Comparison of ENCODE assay signal across 16 mouse cellular contexts in genomic region chr12:55432284-55432919, GRCm38 (mm10).
"Had no signal": no experiment of that assay in that cellular context is flagged by ENCODE, and none has a peak within 500 bp of the region (broad histone marks: within the 10 kb centered on the region; RNA-seq: fewer than 3 reads in every experiment).

No protein-coding gene starts in this region.

- H3K4me2 ChIP-seq: kidney, embryonic 15.5 days; limb, embryonic 12.5 days; neural tube, embryonic 12.5 days; stomach, embryonic 15.5 days had no signal

- H3K9me3 ChIP-seq: kidney, embryonic 15.5 days; midbrain, embryonic 10.5 days; neural tube, embryonic 12.5 days; stomach, embryonic 15.5 days had no signal

- DNase-seq: kidney, adult 2 months; kidney, postnatal 14 days; lung, adult 18-20 months; midbrain, embryonic 14.5 days; retina, postnatal 1 day; right cerebral cortex, postnatal 4 days; spleen, adult 18-20 months; thymus, postnatal 36 days had no signal

- H3K27ac ChIP-seq: kidney, embryonic 15.5 days; left cerebral cortex, adult 2 months; limb, embryonic 12.5 days; liver, embryonic 14.5 days; midbrain, embryonic 10.5 days; neural tube, embryonic 12.5 days; stomach, embryonic 15.5 days had no signal

- H3K4me3 ChIP-seq: kidney, embryonic 15.5 days; left cerebral cortex, adult 2 months; limb, embryonic 12.5 days; midbrain, embryonic 10.5 days; myocyte; neural tube, embryonic 12.5 days; stomach, embryonic 15.5 days had no signal

- H3K27me3 ChIP-seq: kidney, embryonic 15.5 days; limb, embryonic 12.5 days; neural tube, embryonic 12.5 days; stomach, embryonic 15.5 days had no signal

- H3K4me1 ChIP-seq: neural tube, embryonic 12.5 days had no signal

- H3K9ac ChIP-seq: kidney, embryonic 15.5 days; limb, embryonic 12.5 days; liver, embryonic 14.5 days; neural tube, embryonic 12.5 days; stomach, embryonic 15.5 days had no signal

- H3K36me3 ChIP-seq: kidney, embryonic 15.5 days; limb, embryonic 12.5 days; midbrain, embryonic 10.5 days; neural tube, embryonic 12.5 days; stomach, embryonic 15.5 days had no signal
